Mouse (Mus musculus) kidney, embryonic 15.5 days (tissue): ENCODE data around the gene Ly6g5b. TPM values are rescaled to one million over a fixed set of nuclear protein-coding genes. Genes with fewer than 3 reads are reported as not detected.
"Not testable (repeated sequence)": the region's sequence is repeated elsewhere in the genome, so short reads cannot be mapped to it uniquely, and the experiment has no call there.

ENCODE experiments used
- ATAC-seq: fragments of 200-750 bp; cut with Nextera tagmentation; replicated peaks from 2 replicates; pipeline ENCODE4 v1.8.0; 2017; ENCODE audit warnings: moderate TSS enrichment; ENCODE audit not compliant: low FRiP score
- H3K27ac ChIP-seq: fragments of 300-500 bp; sonication (generic); 2 replicates; pipeline ENCODE4 v1.5.1; 2015; ENCODE audit warnings: mild to moderate bottlenecking, inconsistent platforms
- H3K27me3 ChIP-seq: fragments of 300-500 bp; sonication (generic); 2 replicates; pipeline ENCODE4 v1.6.1; 2015; ENCODE audit warnings: inconsistent platforms
- H3K36me3 ChIP-seq: fragments of 300-500 bp; sonication (generic); 2 replicates; pipeline ENCODE4 v1.6.1; 2015; ENCODE audit warnings: inconsistent platforms
- H3K4me1 ChIP-seq: fragments of 300-500 bp; sonication (generic); 2 replicates; pipeline ENCODE4 v1.6.1; 2015; ENCODE audit warnings: inconsistent platforms
- H3K4me2 ChIP-seq: fragments of 300-500 bp; sonication (generic); 2 replicates; pipeline ENCODE4 v1.6.1; 2015; ENCODE audit warnings: moderate library complexity, mild to moderate bottlenecking, inconsistent platforms
- H3K4me3 ChIP-seq: fragments of 300-500 bp; sonication (generic); replicated peaks from 2 replicates; pipeline ENCODE4 v1.5.1; 2015; ENCODE audit warnings: mild to moderate bottlenecking, inconsistent platforms
- H3K9ac ChIP-seq: fragments of 300-500 bp; sonication (generic); 2 replicates; pipeline ENCODE4 v1.6.1; 2015; ENCODE audit warnings: mild to moderate bottlenecking, inconsistent platforms
- H3K9me3 ChIP-seq: fragments of 300-500 bp; sonication (generic); replicated peaks from 2 replicates; pipeline ENCODE4 v1.6.1; 2016; ENCODE audit warnings: inconsistent platforms
- WGBS: fragments of 180-500 bp; shearing (Covaris S2); methylation state at CpG from one replicate; pipeline ENCODE4 v1.1.7; 2015; ENCODE audit warnings: mixed read lengths; 5-methylcytosine and 5-hydroxymethylcytosine counted together
- polyA plus RNA-seq: library from polyadenylated mRNA; unstranded; fragments of >200 nt; fragmentation: Nextera tagmentation; extraction: Ambion mirVana; gene quantifications from 2 replicates; pipeline ENCODE4 v1.2.1, GENCODE M21; 2015

Ly6g5b gene
- polyA plus RNA-seq, 1 experiment from 2014 or later, result 0.99 TPM

DNA sequence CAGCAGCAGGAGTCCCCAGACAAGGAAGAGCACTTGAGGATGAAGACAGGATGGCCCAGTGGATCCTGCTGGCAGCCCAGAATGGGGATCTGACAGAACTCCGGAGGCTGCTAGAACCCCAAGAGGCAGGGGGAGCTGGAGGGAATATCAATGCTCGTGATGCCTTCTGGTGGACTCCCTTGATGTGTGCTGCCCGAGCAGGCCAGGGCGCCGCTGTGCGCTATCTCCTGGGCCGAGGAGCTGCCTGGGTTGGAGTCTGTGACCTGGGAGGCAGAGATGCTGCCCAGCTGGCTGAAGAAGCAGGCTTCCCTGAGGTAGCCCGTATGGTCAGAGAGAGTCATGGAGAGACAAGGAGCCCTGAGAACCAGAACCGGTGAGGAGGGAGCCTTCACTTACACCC lies 8.1 kb upstream of the Ly6g5b start:
- not testable (repeated sequence) for H3K27ac ChIP-seq, H3K4me3 ChIP-seq, ATAC-seq, H3K9ac ChIP-seq, H3K27me3 ChIP-seq, H3K9me3 ChIP-seq, H3K4me2 ChIP-seq
- H3K4me1 ChIP-seq, result peaks cover 52% of the 10 kb centered on the region
- 88% methylated on average over 9 of the region's 9 CpGs for WGBS
- H3K36me3 ChIP-seq, result peaks cover 44% of the 10 kb centered on the region

DNA sequence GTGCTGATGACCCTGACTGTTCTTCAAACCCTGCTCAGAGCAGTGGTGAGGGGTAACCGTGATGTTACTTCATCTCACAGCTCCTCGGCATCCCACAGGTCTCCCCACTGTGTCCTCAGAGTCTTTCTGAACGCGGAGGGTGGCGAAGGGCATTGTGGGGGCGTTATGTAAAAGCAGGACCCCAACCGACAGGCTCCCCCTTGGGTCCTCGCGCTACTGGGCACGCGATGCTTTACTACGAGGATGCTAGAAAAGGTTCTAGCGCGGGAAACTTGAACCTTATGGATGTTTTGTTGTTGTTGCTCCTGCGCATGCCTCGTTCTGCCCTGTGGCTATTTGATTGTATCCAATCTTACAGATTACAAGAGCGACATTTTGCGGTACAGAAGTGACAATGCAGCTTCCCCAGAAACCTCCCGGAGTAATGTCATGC lies 6.7 kb upstream of the Ly6g5b start, which contains the start of gene Csnk2b:
Gene Csnk2b, minus strand, starts transcription at position 183 of the 433 bp plus-strand sequence.
- Histone ChIP-seq H3K4me3 (peak within 1 kb of the TSS; percentile 97), H3K4me1 (peaks cover 41% of the 10 kb centered on the region), H3K9ac (peak within 1 kb of the TSS; percentile 98), H3K27ac (peak within 1 kb of the TSS; percentile 94), H3K4me2 (peak within 1 kb of the TSS; percentile 96), H3K9me3 (no peaks in the 10 kb centered on the region), H3K36me3 (peaks cover 51% of the 10 kb centered on the region), H3K27me3 (no peaks in the 10 kb centered on the region)
- no peak; the same call in 1 of the 2 replicates for ATAC-seq
- WGBS, result 0% methylated on average over 19 of the region's 19 CpGs

DNA sequence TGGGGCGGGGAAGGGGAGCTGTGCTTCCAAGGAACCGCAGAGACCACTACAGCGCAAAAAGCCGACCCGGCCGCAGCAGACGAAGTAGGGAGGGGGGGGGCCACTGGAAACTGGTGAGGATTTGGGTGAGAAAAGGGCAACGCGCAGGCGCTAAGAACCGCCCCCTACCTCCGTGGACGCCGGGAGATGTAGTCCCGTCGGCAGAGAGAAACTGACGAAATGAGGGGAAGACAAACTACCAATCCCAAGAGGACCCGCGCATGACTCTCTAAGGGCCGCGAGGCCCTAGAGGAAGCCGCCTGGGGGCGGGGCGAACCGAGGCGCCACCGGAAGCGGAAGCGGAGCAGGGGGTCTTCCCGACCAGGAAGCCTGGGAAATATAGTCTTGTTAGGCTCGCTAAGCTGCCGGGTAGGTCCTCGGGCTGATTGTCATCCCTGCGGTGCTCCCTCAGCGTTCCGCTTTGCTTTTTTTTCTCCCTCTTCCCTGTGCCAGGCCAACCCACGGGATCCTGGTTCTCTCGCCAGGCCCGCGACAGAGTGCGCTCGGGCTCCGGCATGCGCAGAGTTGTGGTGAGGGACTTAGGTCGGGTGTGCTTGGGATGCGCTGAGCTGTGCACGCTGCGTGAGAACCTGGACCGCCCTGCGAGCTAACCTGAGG lies 6.0 kb upstream of the Ly6g5b start, which contains the start of gene Gpank1:
Gene Gpank1, plus strand, starts transcription at position 313 of the 657 bp plus-strand sequence.
- Histone ChIP-seq H3K9ac (peak within 1 kb of the TSS; percentile 98), H3K27ac (peak within 1 kb of the TSS; percentile 94), H3K4me1 (peaks cover 35% of the 10 kb centered on the region), H3K4me3 (peak within 1 kb of the TSS; percentile 97), H3K9me3 (no peaks in the 10 kb centered on the region), H3K36me3 (peaks cover 56% of the 10 kb centered on the region), H3K27me3 (no peaks in the 10 kb centered on the region), H3K4me2 (peak within 1 kb of the TSS; percentile 96)
- WGBS, result under 1% methylated on average over 50 of the region's 50 CpGs
- ATAC-seq, result peak; percentile 94

DNA sequence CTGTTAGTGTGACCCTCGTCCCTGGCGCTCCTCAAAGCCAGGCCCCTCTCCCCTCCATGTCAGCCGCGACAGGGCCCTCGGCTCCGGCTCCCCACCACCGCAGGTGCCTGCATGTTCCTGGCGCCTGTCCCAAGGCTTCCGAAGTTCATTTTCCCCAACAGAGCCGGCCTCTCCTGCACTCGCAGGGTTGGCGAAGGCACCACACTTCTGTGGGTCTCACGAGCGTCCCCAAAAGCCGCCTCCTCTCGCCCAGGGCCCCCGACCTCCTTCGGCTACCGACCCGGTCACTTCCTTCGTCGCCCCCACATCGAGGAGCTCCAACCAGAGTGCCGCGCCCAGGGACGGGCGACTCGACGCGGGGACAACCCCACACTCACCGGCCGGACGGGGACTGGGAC lies 5.5 kb upstream of the Ly6g5b start:
- no peaks in the 10 kb centered on the region for H3K9me3 ChIP-seq
- peak overlapping the region; percentile 96 for H3K4me2 ChIP-seq
- H3K4me3 ChIP-seq, result peak overlapping the region; percentile 97
- peak overlapping the region; percentile 85 for H3K27ac ChIP-seq
- ATAC-seq, result peak; percentile 27
- peaks cover 61% of the 10 kb centered on the region for H3K36me3 ChIP-seq
- no peaks in the 10 kb centered on the region for H3K27me3 ChIP-seq
- under 1% methylated on average over 33 of the region's 33 CpGs for WGBS
- H3K4me1 ChIP-seq, result peaks cover 30% of the 10 kb centered on the region
- peak overlapping the region; percentile 98 for H3K9ac ChIP-seq

DNA sequence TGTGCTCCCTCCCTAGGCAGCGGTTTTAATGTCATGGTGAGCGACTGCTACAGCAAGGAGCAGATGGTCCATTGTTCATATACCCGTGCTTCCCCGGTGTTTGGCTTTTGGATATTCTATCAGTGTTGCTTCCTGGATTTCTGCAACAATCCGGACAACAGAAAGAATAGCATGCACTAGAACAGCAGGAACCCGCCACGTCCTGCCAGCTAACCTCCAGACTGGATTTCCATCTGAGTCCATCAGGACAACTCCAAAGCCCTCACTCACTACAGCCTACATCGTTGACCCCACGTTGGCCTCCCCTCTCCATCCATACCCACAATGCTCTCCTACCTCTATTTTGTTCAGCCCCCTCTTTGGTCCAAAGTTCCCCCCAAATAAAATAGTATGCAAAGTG lies 3.5 kb downstream of the Ly6g5b start:
- H3K9me3 ChIP-seq, result no peaks in the 10 kb centered on the region
- 76% methylated on average over 9 of the region's 9 CpGs for WGBS

DNA sequence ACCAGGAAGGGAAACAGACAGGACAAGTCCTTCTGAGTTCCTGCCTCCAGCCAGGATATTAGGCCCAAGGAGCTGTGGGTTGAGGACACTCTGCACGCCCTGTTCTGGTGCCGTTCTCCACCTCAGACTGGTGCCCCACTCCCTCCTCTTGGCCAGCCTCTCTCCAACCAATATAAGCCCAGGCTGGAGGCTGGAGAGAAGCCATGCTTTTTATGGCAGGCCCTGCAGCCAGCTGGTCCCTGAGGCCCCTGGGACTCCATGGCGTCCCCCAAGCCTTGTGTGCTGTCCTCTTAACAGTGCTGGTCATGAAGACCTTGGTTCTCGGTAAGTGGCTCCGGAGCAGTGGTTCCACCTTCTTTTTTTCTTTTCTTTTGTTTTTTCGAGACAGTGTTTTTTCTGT lies 7.1 kb downstream of the Ly6g5b start, which contains the start of gene Ly6g5c:
Gene Ly6g5c, plus strand, starts transcription at position 183 of the 400 bp plus-strand sequence.
- WGBS, result 86% methylated on average over 6 of the region's 6 CpGs
- Histone ChIP-seq H3K27ac (no peak within 1 kb of the TSS), H3K4me3 (no peak within 1 kb of the TSS), H3K4me2 (no peak within 1 kb of the TSS), H3K36me3 (peaks cover 7% of the 10 kb centered on the region), H3K9me3 (no peaks in the 10 kb centered on the region), H3K9ac (no peak within 1 kb of the TSS), H3K27me3 (no peaks in the 10 kb centered on the region), H3K4me1 (peaks cover 19% of the 10 kb centered on the region)
- no peak for ATAC-seq

More for the DNA sequence above, 3.5 kb downstream of the Ly6g5b start:
- peaks cover 26% of the 10 kb centered on the region for H3K36me3 ChIP-seq
- no peak overlapping the region for H3K27ac ChIP-seq
- H3K4me3 ChIP-seq, result no peak overlapping the region
- no peaks in the 10 kb centered on the region for H3K4me1 ChIP-seq
- no peaks in the 10 kb centered on the region for H3K27me3 ChIP-seq
- no peak overlapping the region for H3K9ac ChIP-seq
- ATAC-seq, result no peak
- H3K4me2 ChIP-seq, result no peak overlapping the region

DNA sequence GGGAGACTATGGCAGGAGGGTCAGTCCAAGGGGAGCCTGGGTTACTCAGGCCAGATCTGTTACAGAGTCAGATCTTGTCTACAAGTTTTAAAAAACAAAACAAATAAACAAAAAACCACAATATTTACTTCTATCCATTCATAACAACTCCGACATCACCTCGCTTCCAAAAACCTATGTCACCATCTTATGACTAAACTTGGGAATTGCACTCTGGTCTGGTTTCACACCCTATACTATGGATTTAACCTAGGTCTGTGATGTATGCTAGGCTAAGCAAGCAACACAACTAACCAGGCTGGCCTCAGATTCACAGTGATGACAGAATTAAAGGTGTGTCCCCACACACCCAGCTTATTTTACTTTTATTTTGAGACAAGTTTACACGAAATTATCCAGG lies 8.7 kb downstream of the Ly6g5b start:
- Histone ChIP-seq H3K4me1 (peaks cover 34% of the 10 kb centered on the region), H3K9ac (no peak overlapping the region; the same call in 1 of the 2 replicates), H3K9me3 (no peaks in the 10 kb centered on the region), H3K27ac (peak overlapping the region; percentile 41), H3K4me2 (no peak overlapping the region; the same call in 1 of the 2 replicates), H3K36me3 (peaks cover 23% of the 10 kb centered on the region), H3K27me3 (no peaks in the 10 kb centered on the region), H3K4me3 (no peak overlapping the region)
- ATAC-seq, result no peak
- 73% methylated on average over 3 of the region's 3 CpGs for WGBS

DNA sequence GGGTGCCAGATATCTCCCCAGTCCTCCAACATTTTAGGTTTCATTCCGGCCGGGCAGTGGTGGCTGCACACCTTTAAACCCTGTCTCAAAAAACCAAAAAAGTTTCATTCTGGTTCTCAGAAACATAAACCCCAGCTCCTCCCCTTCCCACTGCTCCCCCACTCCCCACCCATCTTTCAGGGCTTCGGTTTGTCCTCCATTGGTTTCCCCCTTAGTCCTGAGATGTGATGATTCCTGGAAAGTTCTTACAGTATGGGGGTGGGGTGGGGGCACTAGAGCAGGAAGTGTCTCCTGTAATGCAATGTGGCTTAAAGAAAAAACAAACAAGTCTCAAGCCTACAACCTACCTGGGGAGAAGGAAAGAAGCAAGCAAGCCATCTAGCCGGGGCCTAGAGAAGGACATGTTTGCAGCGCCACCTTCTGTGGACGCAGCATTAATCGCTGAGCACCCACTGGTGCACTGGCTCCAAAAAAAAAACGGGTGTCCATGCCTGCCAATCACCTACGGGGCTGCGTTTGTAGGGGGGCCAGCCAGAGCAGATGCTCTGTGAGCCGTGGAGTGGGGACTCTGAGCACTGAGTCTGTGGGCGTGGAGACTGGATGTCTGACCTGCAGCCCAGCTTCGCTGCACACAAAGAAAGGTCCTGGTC lies 9.4 kb downstream of the Ly6g5b start:
- Histone ChIP-seq H3K9ac (peak overlapping the region; percentile 33; the same call in 1 of the 2 replicates), H3K36me3 (peaks cover 29% of the 10 kb centered on the region)

DNA sequence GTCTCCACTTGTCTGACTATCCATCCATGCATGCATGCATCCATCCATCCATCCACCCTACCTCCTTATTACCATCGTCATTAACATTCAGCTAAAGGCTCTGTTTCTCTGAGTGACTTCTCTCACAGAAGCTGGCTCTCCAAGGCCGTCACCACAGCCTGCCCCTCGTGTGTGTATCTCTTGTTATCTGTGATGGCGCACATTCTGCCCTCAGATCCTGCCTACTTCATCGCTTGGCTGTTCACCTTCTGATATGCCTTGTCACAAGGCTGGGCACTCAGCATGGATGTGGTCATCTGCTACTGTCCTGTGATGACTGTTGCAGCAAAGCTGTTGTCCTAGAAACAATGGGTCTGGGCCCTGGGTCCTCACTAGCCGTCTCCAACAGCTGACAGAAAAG lies 10.5 kb downstream of the Ly6g5b start:
- Histone ChIP-seq H3K27me3 (no peaks in the 10 kb centered on the region), H3K9me3 (no peaks in the 10 kb centered on the region), H3K36me3 (peaks cover 39% of the 10 kb centered on the region), H3K9ac (no peak overlapping the region), H3K27ac (no peak overlapping the region), H3K4me3 (no peak overlapping the region), H3K4me2 (no peak overlapping the region), H3K4me1 (peaks cover 49% of the 10 kb centered on the region)
- ATAC-seq, result no peak
- WGBS, result 74% methylated on average over 6 of the region's 6 CpGs

More for the DNA sequence above, 9.4 kb downstream of the Ly6g5b start:
- Histone ChIP-seq H3K4me1 (peaks cover 40% of the 10 kb centered on the region), H3K27ac (peak overlapping the region; percentile 41), H3K9me3 (no peaks in the 10 kb centered on the region), H3K4me2 (peak overlapping the region; percentile 50), H3K27me3 (no peaks in the 10 kb centered on the region), H3K4me3 (0 out of 2 replicates have a peak overlapping the region, but pooled peaks have one; percentile 13)
- 24% methylated on average over 13 of the region's 13 CpGs for WGBS
- no peak for ATAC-seq

DNA sequence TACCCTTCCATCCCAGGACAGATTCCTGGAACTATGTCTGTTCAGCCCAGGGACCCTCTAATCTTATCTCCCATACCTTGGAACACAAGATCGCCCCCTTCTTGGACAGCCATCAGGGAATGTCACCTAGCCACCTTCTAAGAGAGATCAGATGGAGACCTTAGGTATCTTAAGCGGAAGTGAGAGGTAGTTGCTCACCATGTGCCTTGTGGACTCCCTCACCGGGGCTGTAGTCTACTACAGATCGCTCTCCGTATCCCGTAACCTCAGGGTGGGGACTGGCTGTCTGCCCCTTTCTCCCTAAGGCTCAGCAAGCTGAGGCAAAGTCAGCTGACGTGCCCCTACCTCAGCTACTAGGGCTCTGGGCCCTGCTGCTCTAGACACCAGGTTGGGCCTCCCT lies 11.1 kb downstream of the Ly6g5b start:
- Histone ChIP-seq H3K4me3 (no peak overlapping the region), H3K4me2 (no peak overlapping the region), H3K27me3 (no peaks in the 10 kb centered on the region), H3K4me1 (peaks cover 54% of the 10 kb centered on the region), H3K27ac (0 out of 2 replicates have a peak overlapping the region, but pooled peaks have one; percentile 78), H3K36me3 (peaks cover 46% of the 10 kb centered on the region), H3K9ac (no peak overlapping the region), H3K9me3 (no peaks in the 10 kb centered on the region)
- WGBS, result 95% methylated on average over 7 of the region's 7 CpGs
- ATAC-seq, result no peak

DNA sequence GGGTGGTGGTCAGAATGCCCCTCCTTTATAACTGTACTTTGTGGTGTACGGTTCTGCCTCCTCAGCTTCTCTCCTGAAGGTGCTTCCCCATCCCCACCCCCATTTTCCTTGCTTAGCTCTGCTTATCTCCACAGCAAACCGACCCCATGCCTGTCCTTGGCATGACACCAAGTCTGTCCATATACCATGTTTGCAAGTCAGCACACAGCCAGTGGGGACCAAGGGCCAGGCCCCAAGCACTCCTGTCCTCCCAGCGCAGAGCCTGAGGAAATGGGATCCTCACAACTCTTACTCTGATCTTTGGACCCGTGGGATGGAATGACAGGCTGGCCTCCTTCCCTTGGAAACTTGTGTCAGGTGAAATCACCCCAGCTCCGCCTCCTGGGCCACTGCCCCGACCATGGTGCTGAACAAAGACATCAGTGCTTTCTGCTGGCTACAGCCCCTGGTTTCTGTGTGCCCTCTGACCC lies 12.0 kb downstream of the Ly6g5b start:
- Histone ChIP-seq H3K9ac (no peak overlapping the region), H3K4me2 (no peak overlapping the region), H3K36me3 (peaks cover 54% of the 10 kb centered on the region), H3K4me3 (no peak overlapping the region), H3K27ac (peak overlapping the region; percentile 78), H3K4me1 (peaks cover 54% of the 10 kb centered on the region), H3K27me3 (no peaks in the 10 kb centered on the region), H3K9me3 (no peaks in the 10 kb centered on the region)
- 57% methylated on average over 6 of the region's 6 CpGs for WGBS
- ATAC-seq, result no peak

DNA sequence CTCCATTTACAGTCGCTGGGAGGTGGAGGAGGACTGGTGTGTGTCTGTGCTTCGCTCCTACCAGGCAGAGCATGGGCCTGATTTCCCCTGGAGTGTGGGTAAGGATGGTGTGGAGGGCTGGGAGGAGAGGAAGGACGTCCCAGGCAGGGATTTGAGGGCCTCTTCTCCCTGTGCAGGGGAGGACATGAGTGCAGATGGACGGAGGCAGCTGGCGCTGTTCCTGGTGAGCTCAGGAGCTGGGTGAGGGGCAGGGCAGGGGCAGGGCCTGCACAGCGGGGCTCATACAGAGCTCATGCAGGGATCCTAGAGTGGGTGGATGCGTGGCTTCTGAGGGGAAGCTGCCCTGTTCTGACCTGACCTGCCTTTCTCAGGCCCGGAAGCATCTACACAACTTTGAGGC lies 12.9 kb downstream of the Ly6g5b start:
- Histone ChIP-seq H3K9me3 (no peaks in the 10 kb centered on the region), H3K27ac (peak overlapping the region; percentile 78), H3K36me3 (peaks cover 63% of the 10 kb centered on the region), H3K4me3 (no peak overlapping the region), H3K9ac (peak overlapping the region; percentile 12; the same call in 1 of the 2 replicates), H3K4me2 (no peak overlapping the region), H3K4me1 (peaks cover 54% of the 10 kb centered on the region), H3K27me3 (no peaks in the 10 kb centered on the region)
- ATAC-seq, result peak; percentile 7; the same call in 1 of the 2 replicates
- WGBS, result 59% methylated on average over 8 of the region's 8 CpGs
